Mouse (Mus musculus) neutrophil, adult 5-6 weeks (primary cell): ENCODE measurements around the gene Rpp25. TPM values are rescaled to one million over a fixed set of nuclear protein-coding genes. Genes with fewer than 3 reads are reported as not detected.

Source experiments
- ATAC-seq: fragments of 151-379, 151-347 bp; 2 replicates; pipeline ENCODE4 v1.8.0; 2017; ENCODE audit warnings: mild to moderate bottlenecking, moderate TSS enrichment; ENCODE audit not compliant: insufficient number of reproducible peaks, poor library complexity, low FRiP score, severe bottlenecking; ENCODE audit errors: extremely low read depth
- total RNA-seq: library from RNA; stranded (forward); fragments of 200-1000 nt; gene quantifications from 2 replicates; pipeline ENCODE4 v1.2.3, GENCODE M21; 2017

Rpp25 gene
- total RNA-seq, result not detected in 2 replicates

- ATAC-seq, result no peak
These were observed at the start of gene Rpp25 for GRCm38 (mm10) chr9:57503622-57504380. Gene Rpp25, plus strand, starts transcription at chr9:57504026.

GRCm38 (mm10) chr9:57459707-57460106 lies 44.1 kb upstream of the Rpp25 start:
- ATAC-seq, result no peak

DNA sequence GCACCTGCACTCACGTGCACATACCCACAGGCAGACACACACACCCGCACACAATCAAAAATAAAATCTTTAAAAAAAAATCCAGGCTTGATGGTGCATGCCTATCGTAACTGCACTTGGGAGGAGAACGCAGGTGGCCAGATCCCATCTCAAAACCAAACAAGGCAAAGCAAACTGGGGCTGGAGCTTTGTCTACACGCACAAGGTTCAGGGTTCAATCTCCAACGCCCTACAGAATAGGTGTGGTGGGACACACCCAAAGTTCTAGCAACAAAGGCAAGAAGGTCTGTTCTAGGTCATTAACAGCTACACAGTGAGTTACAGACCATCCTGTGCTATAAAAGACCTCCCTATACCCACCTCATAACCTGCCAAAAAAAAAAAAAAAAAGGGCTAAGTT lies 41.0 kb upstream of the Rpp25 start:
- no peak for ATAC-seq

GRCm38 (mm10) chr9:57466101-57466500 lies 37.7 kb upstream of the Rpp25 start:
- ATAC-seq, result no peak

- no peak for ATAC-seq
These were observed 36.5 kb upstream of the Rpp25 start for GRCm38 (mm10) chr9:57467271-57467771.

GRCm38 (mm10) chr9:57467896-57468549 lies 35.8 kb upstream of the Rpp25 start, which contains the start of gene Scamp5:
Gene Scamp5, minus strand, starts transcription at chr9:57468060.
- ATAC-seq, result no peak

DNA sequence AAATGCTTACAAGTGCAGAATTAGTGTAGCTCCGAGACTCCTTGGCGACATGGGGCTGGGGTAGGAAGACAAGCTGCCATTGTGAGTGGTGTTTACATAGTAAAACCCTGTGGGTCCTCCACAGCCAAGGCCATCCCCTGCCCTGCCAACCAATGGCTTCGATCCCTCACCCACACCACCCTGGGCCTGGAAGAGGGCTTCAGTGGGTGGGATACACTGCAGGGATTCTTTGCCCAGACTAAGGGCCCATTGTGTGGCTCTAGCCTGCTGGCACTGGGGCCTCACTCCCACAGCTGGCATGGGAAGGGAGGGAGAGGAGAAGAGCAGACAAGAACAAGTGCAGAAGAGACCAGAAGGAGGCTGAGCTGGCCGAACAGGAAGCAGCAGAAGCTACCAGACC lies 34.9 kb upstream of the Rpp25 start:
- ATAC-seq, result no peak

GRCm38 (mm10) chr9:57485774-57486173 lies 18.1 kb upstream of the Rpp25 start:
- peak; percentile 75 for ATAC-seq

DNA sequence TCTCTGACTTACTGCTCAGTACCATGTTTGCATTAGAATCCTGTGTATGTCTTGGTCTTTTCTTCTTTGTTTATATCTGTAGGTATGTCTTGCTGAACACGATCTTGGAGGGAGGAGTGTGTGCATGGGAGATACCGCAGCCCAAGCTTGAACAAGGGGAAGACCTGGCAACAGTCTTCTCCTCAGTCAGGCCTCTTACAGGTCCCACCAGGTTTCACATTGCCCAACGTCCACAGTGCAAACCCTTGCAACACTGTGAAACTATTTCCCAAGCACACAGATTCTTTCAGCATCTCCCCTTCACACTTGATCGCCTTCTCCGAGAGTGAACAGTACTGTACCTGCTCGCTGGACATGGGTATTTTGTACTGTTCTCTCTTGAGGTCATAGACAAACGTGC lies 16.0 kb upstream of the Rpp25 start:
- no peak for ATAC-seq

DNA sequence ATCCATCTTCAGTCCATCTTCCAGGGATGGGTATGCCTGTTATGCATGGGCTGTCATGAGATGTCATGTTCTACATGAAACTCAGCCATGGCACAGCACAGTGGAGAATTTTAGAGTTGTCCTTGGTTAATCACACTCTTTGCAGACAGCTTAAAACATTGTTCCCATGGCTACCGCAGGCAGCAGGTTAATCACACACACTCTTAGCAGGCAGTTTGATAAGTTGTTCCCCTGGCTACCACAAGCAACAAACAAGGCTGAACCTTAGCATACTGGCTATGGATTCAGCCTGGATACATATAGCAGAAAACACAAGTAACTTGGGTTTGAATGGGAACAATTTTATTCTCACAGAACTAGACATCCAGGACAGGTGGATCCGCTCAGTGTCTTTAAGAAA lies 10.3 kb upstream of the Rpp25 start:
- ATAC-seq, result no peak

- ATAC-seq, result no peak
These were observed 8.9 kb upstream of the Rpp25 start for GRCm38 (mm10) chr9:57494970-57495369.

DNA sequence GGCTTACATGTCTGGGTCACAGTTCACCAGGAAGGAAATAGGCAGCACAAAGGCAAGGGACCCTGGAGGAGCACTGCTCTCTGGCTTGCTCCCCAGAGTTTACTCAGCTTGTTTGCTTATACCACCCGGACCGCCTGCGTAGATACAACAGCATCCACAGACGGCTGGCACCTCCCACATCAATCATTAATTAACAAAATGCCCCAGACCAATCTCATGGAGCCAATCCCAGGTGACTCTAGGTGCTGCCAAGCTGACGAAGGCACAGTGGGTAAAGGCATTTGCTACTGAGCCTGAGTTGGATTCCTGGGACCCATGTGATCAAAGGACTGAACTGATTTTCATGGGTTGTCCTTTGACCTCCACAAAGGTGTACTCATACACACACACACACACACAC lies 6.6 kb upstream of the Rpp25 start:
- no peak for ATAC-seq

DNA sequence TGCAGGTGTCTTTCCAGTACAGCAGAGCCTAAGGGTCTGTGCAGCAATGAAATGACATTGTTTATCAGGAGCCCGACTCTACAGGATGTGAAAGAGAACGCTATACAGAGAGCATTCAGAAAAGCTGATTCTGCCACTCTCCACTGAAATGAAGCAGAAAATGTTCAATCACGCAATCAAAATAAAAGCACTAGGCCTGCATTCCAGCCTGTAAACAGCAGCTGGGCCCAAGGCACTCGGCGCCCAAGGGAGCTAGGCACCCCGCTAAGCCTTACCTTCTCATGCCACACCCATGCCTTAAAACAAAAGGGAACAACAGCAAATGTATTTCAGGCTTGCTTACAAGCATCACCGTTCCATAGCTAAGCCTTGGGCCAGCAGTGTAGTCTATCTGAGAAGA lies 5.3 kb upstream of the Rpp25 start:
- no peak for ATAC-seq

- no peak for ATAC-seq
These were observed 2.4 kb upstream of the Rpp25 start for GRCm38 (mm10) chr9:57501452-57501851.

GRCm38 (mm10) chr9:57501861-57502260 lies 2.0 kb upstream of the Rpp25 start:
- ATAC-seq, result no peak

DNA sequence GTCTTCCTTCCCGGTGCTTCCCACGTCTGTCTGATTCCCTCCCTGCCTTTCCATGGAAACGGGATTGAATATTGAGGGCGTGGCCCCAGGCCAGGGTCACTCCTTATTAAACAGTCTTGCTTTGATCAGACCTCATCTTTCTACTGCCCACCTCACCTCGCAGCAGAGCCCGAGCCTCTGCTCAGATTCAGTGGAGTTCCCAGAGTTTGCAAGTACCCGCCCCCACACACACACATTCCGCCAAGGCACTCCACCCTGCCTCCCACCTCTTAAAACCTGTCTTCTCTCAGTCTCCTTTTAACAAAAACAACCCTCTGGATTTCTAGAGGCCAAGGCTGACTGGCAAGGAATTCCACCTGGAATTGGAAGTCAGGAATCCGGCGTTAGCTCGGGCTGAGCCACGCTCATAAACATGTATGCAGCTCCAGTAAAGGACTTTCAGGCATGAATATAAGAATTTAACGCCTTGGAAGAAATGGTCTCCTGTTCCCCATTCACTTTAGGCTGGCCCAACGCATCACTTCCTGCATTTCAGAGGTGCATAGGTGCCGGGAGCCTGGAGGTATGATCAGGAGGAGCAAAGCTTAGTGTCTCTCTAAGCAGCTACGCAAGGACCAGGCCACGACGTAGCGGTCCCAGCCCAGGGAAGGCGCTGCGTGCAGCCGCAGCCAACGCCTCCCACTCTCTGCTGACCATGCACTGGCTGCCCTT lies 760 bp upstream of the Rpp25 start:
- no peak for ATAC-seq

GRCm38 (mm10) chr9:57504381-57504700 lies 515 bp downstream of the Rpp25 start:
- peak; percentile 30; the same call in 1 of the 2 replicates for ATAC-seq

- ATAC-seq, result no peak
These were observed 1.1 kb downstream of the Rpp25 start for GRCm38 (mm10) chr9:57504891-57505290.

DNA sequence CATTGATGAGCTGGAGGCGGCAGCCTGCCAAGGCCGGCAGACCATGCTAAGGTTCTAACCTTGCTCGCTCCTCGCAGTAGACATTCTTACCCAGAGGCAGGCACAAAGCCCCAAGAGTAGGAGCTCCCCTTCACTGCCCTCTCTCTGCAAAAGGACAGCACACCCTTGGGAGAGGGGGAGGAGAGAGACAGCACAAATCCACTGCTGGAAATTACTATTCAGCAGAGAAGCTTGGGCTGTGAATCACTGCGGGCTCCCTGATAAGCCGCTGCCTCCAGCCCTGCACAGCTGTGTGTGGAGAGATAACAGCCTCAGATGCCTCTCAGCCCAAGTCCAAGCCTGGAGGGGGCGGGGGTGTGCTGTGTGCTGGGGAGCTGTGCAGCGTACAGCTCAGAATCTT lies 1.9 kb downstream of the Rpp25 start:
- no peak for ATAC-seq

- ATAC-seq, result no peak
These were observed 6.8 kb downstream of the Rpp25 start for GRCm38 (mm10) chr9:57510577-57510976.
